Mouse (Mus musculus) MEL (cell line): Measurements from ENCODE around the gene Ppp1r1a. TPM values are rescaled to one million over a fixed set of nuclear protein-coding genes. Genes with fewer than 3 reads are reported as not detected.

ENCODE experiments used
- DNase-seq: peaks from one replicate; pipeline ENCODE4 v3.0.0; 2011; ENCODE audit warnings: low read depth, low spot score
- H3K27ac ChIP-seq: 2 replicates; pipeline ENCODE4 v1.5.1; 2012; ENCODE audit warnings: low read depth, mild to moderate bottlenecking, control low read depth, low read length, moderate library complexity; ENCODE audit not compliant: control insufficient read depth
- H3K27me3 ChIP-seq, 2 experiments: fragments of 150-350 bp in 1 of 2; sonication (generic) in 1 of 2; 2 replicates each; pipeline ENCODE4 v1.6.1; 2012; ENCODE audit warnings: low read length in 2 of 2, mild to moderate bottlenecking in 2 of 2, improper control_type of control experiment in 1 of 2, moderate library complexity in 1 of 2; ENCODE audit not compliant: insufficient read depth in 2 of 2, control insufficient read depth in 1 of 2
- H3K36me3 ChIP-seq, 2 experiments: 2 replicates each; pipeline ENCODE4 v1.6.1; 2012 to 2014; ENCODE audit warnings: low read length in 2 of 2, improper control_type of control experiment in 1 of 2, inconsistent platforms in 1 of 2, mild to moderate bottlenecking in 1 of 2; ENCODE audit not compliant: insufficient read depth in 2 of 2, control insufficient read depth in 1 of 2
- H3K4me1 ChIP-seq, 2 experiments: fragments of 150-350 bp in 1 of 2; sonication (generic) in 1 of 2; 2 replicates each; pipeline ENCODE4 v1.6.1; 2012; ENCODE audit warnings: low read length in 2 of 2, improper control_type of control experiment in 1 of 2, mild to moderate bottlenecking in 1 of 2; ENCODE audit not compliant: insufficient read depth in 2 of 2, control insufficient read depth in 1 of 2
- H3K4me3 ChIP-seq, 2 experiments: fragments of 150-350 bp in 1 of 2; sonication (generic) in 1 of 2; 2 replicates each; pipeline ENCODE4 v1.5.1; 2012; ENCODE audit warnings: low read depth in 2 of 2, low read length in 2 of 2, mild to moderate bottlenecking in 2 of 2, moderate library complexity in 2 of 2, control low read depth in 1 of 2, improper control_type of control experiment in 1 of 2; ENCODE audit not compliant: control insufficient read depth in 1 of 2, insufficient read depth in 1 of 2
- H3K79me2 ChIP-seq: 2 replicates; pipeline ENCODE4 v1.6.1; 2012; ENCODE audit warnings: mild to moderate bottlenecking, low read length, moderate library complexity; ENCODE audit not compliant: control insufficient read depth, poor library complexity, insufficient read depth
- H3K9ac ChIP-seq: 2 replicates; pipeline ENCODE4 v1.6.1; 2012; ENCODE audit warnings: low read depth, mild to moderate bottlenecking, control low read depth, low read length, moderate library complexity; ENCODE audit not compliant: control insufficient read depth, poor library complexity, severe bottlenecking
- H3K9me3 ChIP-seq: fragments of 150-350 bp; sonication (generic); replicated peaks from 2 replicates; pipeline ENCODE4 v1.6.1; 2012; ENCODE audit warnings: mild to moderate bottlenecking, low read length, improper control_type of control experiment, moderate library complexity; ENCODE audit not compliant: insufficient read depth
- BHLHE40 ChIP-seq: IDR thresholded peaks from 2 replicates; pipeline ENCODE4 v1.6.1; 2012; ENCODE audit warnings: low read depth, mild to moderate bottlenecking, inconsistent platforms, low read length, improper control_type of control experiment, borderline replicate concordance
- CHD2 ChIP-seq: IDR thresholded peaks from 2 replicates; pipeline ENCODE4 v1.6.1; 2011; ENCODE audit warnings: low read length, improper control_type of control experiment
- EP300 ChIP-seq, 2 experiments: IDR thresholded peaks; 2 replicates each; pipeline ENCODE4 v1.6.1; 2011; ENCODE audit warnings: improper control_type of control experiment in 2 of 2, low read length in 2 of 2, low read depth in 1 of 2, mild to moderate bottlenecking in 1 of 2
- ETS1 ChIP-seq: IDR thresholded peaks from 2 replicates; pipeline ENCODE4 v1.6.1; 2012; ENCODE audit warnings: low read depth, mild to moderate bottlenecking, inconsistent platforms, low read length, improper control_type of control experiment, moderate library complexity
- GATA1 ChIP-seq: IDR thresholded peaks from 2 replicates; pipeline ENCODE4 v1.6.1; 2011; ENCODE audit warnings: low read depth, low read length, improper control_type of control experiment
- JUND ChIP-seq: IDR thresholded peaks from 2 replicates; pipeline ENCODE4 v1.6.1; 2011; ENCODE audit warnings: low read depth, mild to moderate bottlenecking, improper control_type of control experiment, low read length
- MAZ ChIP-seq: IDR thresholded peaks from 2 replicates; pipeline ENCODE4 v1.6.1; 2012; ENCODE audit warnings: low read depth, mild to moderate bottlenecking, inconsistent platforms, low read length, improper control_type of control experiment
- MXI1 ChIP-seq: IDR thresholded peaks from 2 replicates; pipeline ENCODE4 v1.6.1; 2011; ENCODE audit warnings: mild to moderate bottlenecking, low read depth, low read length, improper control_type of control experiment
- MYB ChIP-seq: IDR thresholded peaks from 2 replicates; pipeline ENCODE4 v1.6.1; 2011; ENCODE audit warnings: mild to moderate bottlenecking, low read depth, low read length, improper control_type of control experiment
- MYC ChIP-seq: IDR thresholded peaks from 2 replicates; pipeline ENCODE4 v1.6.1; 2011; ENCODE audit warnings: low read depth, mild to moderate bottlenecking, low read length, improper control_type of control experiment, moderate library complexity
- POLR2AphosphoS2 ChIP-seq: IDR thresholded peaks from 2 replicates; pipeline ENCODE4 v1.6.1; 2011; ENCODE audit warnings: low read length, improper control_type of control experiment
- POLR2AphosphoS5 ChIP-seq: IDR thresholded peaks from 2 replicates; pipeline ENCODE4 v1.6.1; 2012; ENCODE audit warnings: low read depth, borderline replicate concordance, mild to moderate bottlenecking, inconsistent platforms, low read length, moderate library complexity, mixed read lengths
- SIN3A ChIP-seq: IDR thresholded peaks from 2 replicates; pipeline ENCODE4 v1.6.1; 2012; ENCODE audit warnings: low read length, improper control_type of control experiment, inconsistent platforms
- TAL1 ChIP-seq: IDR thresholded peaks from 2 replicates; pipeline ENCODE4 v1.6.1; 2012; ENCODE audit warnings: mild to moderate bottlenecking, inconsistent platforms, low read length, moderate library complexity, mixed read lengths
- TBP ChIP-seq: IDR thresholded peaks from 2 replicates; pipeline ENCODE4 v1.8.0; 2011; ENCODE audit warnings: low read depth, low read length, improper control_type of control experiment
- UBTF ChIP-seq: IDR thresholded peaks from 2 replicates; pipeline ENCODE4 v1.6.1; 2012; ENCODE audit warnings: low read depth, mild to moderate bottlenecking, inconsistent platforms, low read length, improper control_type of control experiment, moderate library complexity, borderline replicate concordance; ENCODE audit not compliant: insufficient read depth
- USF1 ChIP-seq: IDR thresholded peaks from 2 replicates; pipeline ENCODE4 v1.6.1; 2014; ENCODE audit warnings: low read depth, mild to moderate bottlenecking, inconsistent platforms, low read length, improper control_type of control experiment, moderate library complexity
- USF2 ChIP-seq, 2 experiments: IDR thresholded peaks; 2 replicates each; pipeline ENCODE4 v1.6.1; 2011 to 2012; ENCODE audit warnings: improper control_type of control experiment in 2 of 2, low read length in 2 of 2, borderline replicate concordance in 1 of 2, inconsistent platforms in 1 of 2, low read depth in 1 of 2, mild to moderate bottlenecking in 1 of 2; ENCODE audit not compliant: insufficient read depth in 1 of 2
- ZC3H11A ChIP-seq: IDR thresholded peaks from 2 replicates; pipeline ENCODE4 v1.6.1; 2012; ENCODE audit warnings: low read depth, mild to moderate bottlenecking, inconsistent platforms, low read length, improper control_type of control experiment
- ZMIZ1 ChIP-seq: IDR thresholded peaks from 2 replicates; pipeline ENCODE4 v1.6.1; 2012; ENCODE audit warnings: low read depth, mild to moderate bottlenecking, inconsistent platforms, low read length, improper control_type of control experiment, moderate library complexity
- ZNF384 ChIP-seq: IDR thresholded peaks from 2 replicates; pipeline ENCODE4 v1.6.1; 2012; ENCODE audit warnings: low read depth, mild to moderate bottlenecking, inconsistent platforms, low read length, improper control_type of control experiment
- polyA plus RNA-seq, 2 experiments: library from polyadenylated mRNA; stranded (reverse) in 1 of 2; unstranded in 1 of 2; fragments of >175 nt in 1 of 2; fragments of >200 nt in 1 of 2; gene quantifications; 2 replicates each; pipeline versions ENCODE4 v1.2.1 to v1.2.4; 2012; ENCODE audit warnings: low replicate concordance in 2 of 2, low read depth in 1 of 2; ENCODE audit not compliant: insufficient read length in 2 of 2, insufficient read depth in 1 of 2, missing spikeins in 1 of 2
- total RNA-seq: library from RNA; depleted of rRNA; stranded (reverse); fragments of 300-350 nt; gene quantifications from 2 replicates; pipeline ENCODE4 v1.2.3, GENCODE M21; 2012

Ppp1r1a gene
- total and polyA plus RNA-seq, 3 experiments = not detected

- DNase-seq = no peak
- TF ChIP-seq MYC = no peak
- no peak for TF ChIP-seq TBP
- TF ChIP-seq ETS1 = no peak
- no peaks in the 10 kb centered on the region for H3K9me3 ChIP-seq
- no peaks in the 10 kb centered on the region for H3K27me3 ChIP-seq
- no peaks in the 10 kb centered on the region; a peak in 1 of 4 replicates for H3K36me3 ChIP-seq
- no peak overlapping the region for H3K27ac ChIP-seq
- no peaks in the 10 kb centered on the region for H3K4me1 ChIP-seq
- H3K9ac ChIP-seq = no peak overlapping the region
- no peak overlapping the region for H3K4me3 ChIP-seq
- H3K79me2 ChIP-seq = no peaks in the 10 kb centered on the region
Observed at GRCm38 (mm10) chr15:103486658-103487057, 51.1 kb downstream of the Ppp1r1a start.

GRCm38 (mm10) chr15:103485106-103485505 is 52.7 kb downstream of the Ppp1r1a start:
- no peaks in the 10 kb centered on the region for H3K79me2 ChIP-seq
- no peak for DNase-seq
- no peak overlapping the region for H3K4me3 ChIP-seq
- H3K27ac ChIP-seq = no peak overlapping the region
- no peaks in the 10 kb centered on the region for H3K4me1 ChIP-seq
- H3K36me3 ChIP-seq = no peaks in the 10 kb centered on the region; a peak in 1 of 4 replicates
- no peaks in the 10 kb centered on the region for H3K27me3 ChIP-seq
- H3K9me3 ChIP-seq = no peaks in the 10 kb centered on the region
- TF ChIP-seq MAZ (no peak), MXI1 (no peak), JUND (no peak), SIN3A (no peak), EP300 (IDR thresholded peaks at IDR 0.05; ENCODE audit: low read depth in 1 of 2, low read length in 2 of 2) (no peak), TBP (no peak), MYB (no peak), ZMIZ1 (no peak), USF2 (IDR thresholded peaks at IDR 0.05; ENCODE audit: borderline replicate concordance in 1 of 2, insufficient read depth in 1 of 2, low read depth in 1 of 2, low read length in 2 of 2) (no peak), BHLHE40 (no peak), ETS1 (no peak), UBTF (no peak), CHD2 (no peak), GATA1 (no peak), ZC3H11A (no peak), POLR2AphosphoS5 (no peak), TAL1 (no peak), ZNF384 (no peak), POLR2AphosphoS2 (no peak), USF1 (no peak)
- no peak overlapping the region for H3K9ac ChIP-seq
